Mouse (Mus musculus): ENCODE measurements around the gene Olfr802.

The Olfr802 gene

GRCm38 (mm10) chr10:129688069-129688468 lies at the start of gene Olfr802:
Gene Olfr802 (minus strand): TSS chr10:129688169.
- DNase-seq, result no peak

DNA sequence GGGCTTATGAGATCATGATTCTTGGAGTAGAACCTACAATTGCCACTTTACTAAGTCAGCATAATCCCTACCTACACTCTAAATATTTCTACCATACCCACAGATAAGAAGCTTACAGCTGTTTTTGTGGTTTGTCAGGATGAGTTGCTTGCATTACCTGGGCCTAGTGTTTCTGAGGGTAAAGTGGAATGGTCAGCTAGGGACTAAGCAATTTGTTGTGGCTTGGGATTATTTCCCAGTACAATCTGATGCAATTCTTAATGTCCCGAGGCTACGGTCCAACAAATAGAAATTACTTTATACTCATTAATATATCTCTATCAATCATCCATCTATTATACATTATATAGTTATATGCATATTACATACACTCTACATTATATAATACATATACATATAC lies 41.3 kb upstream of the Olfr802 start, which contains the start of gene Olfr805:
Gene Olfr805, minus strand, starts transcription at position 101 of the 400 bp plus-strand sequence.
- DNase-seq, result no peak

GRCm38 (mm10) chr10:129702910-129703309 lies 14.9 kb upstream of the Olfr802 start, which contains the start of gene Olfr804:
Gene Olfr804 (plus strand): TSS chr10:129703210.
- DNase-seq, result no peak

DNA sequence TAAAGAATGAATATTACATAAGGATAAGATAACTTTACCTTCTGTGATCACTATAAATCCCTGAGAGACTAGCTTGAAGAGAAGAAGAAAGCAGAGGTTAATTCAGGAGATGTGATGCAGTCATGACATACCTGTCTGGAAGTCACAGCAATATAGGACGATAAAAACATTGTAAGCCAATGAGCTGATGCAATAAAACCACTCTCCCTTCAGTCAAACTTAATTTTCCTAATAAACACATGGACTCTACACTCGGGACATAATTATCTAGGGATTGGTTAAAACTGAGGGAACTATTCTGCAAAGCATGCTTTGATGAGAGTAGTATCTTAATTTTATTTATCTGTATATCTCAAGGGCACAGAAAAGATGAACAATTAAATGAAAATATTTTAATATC lies 6.2 kb upstream of the Olfr802 start, which contains the start of gene Olfr803:
Gene Olfr803, minus strand, starts transcription at position 101 of the 400 bp plus-strand sequence.
- DNase-seq, result no peak

- DNase-seq, result no peak
These were observed 14.2 kb downstream of the Olfr802 start, which contains the start of gene Olfr801 for GRCm38 (mm10) chr10:129673765-129674164. Gene Olfr801 (minus strand): TSS chr10:129673865.

- no peak for DNase-seq
These were observed 30.6 kb downstream of the Olfr802 start, which contains the start of gene Olfr800 for GRCm38 (mm10) chr10:129657394-129657793. Gene Olfr800 (plus strand): TSS chr10:129657694.

- no peak for DNase-seq
These were observed 36.2 kb downstream of the Olfr802 start for GRCm38 (mm10) chr10:129651763-129652162.

GRCm38 (mm10) chr10:129637184-129637583 lies 50.8 kb downstream of the Olfr802 start, which contains the start of gene Olfr799:
Gene Olfr799 (plus strand): TSS chr10:129637484.
- DNase-seq, result no peak

DNA sequence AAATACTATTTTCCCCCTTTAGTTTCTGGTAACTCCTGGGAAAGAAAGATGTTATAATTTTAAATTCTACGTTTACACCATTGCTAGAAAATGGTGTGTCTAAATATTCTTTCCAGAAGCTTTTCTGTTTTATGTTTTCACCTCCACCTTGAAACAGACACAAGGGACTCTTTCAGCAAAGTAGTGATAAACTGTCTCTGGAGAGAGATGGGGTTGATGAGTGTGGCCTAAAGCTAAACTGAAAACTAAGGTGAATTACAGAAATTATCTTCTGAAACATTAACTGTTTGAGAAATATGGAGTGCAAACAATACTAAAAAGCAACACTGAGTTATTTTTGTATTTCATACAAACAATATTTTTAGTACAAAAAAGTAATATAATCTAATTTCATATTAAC lies 60.1 kb downstream of the Olfr802 start, which contains the start of gene Olfr798:
Gene Olfr798, minus strand, starts transcription at position 101 of the 400 bp plus-strand sequence.
- no peak for DNase-seq
